Mouse (Mus musculus) kidney, adult 8-10 months (tissue): ENCODE measurements around the gene Lrrc74a.

Experiments
- DNase-seq, 2 experiments: peaks; one replicate each; pipeline ENCODE4 v3.0.0; 2022

The Lrrc74a gene

GRCm38 (mm10) chr12:86721453-86721852, 12.7 kb upstream of the Lrrc74a start:
- DNase-seq: no peak

GRCm38 (mm10) chr12:86724300-86724699, 9.9 kb upstream of the Lrrc74a start:
- DNase-seq: no peak

DNA sequence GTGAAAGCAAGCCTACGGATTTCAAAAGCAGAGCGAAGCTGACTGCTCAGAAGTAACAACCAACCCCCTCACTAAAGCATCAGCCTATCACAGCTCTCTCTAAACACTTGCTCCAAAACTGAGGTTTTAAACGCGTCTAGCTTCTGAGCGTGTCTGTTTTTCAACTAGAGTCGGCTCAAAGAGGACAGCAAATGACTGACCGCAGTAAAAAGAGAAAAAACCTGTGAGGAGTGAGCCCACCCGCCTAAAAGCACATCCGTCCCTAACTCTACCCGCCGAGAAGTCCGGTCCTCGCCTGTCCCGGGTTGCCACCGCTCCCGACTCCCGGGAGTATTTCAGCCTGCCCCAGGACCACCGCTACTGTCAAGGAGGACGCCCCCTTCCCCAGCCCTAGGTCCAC, 8.5 kb upstream of the Lrrc74a start:
- no peak for DNase-seq

GRCm38 (mm10) chr12:86726120-86726640, 8.0 kb upstream of the Lrrc74a start, which contains the start of gene Angel1:
Angel1 (minus strand) TSS chr12:86726460.
- peak; percentile 97 to 98 for DNase-seq

DNA sequence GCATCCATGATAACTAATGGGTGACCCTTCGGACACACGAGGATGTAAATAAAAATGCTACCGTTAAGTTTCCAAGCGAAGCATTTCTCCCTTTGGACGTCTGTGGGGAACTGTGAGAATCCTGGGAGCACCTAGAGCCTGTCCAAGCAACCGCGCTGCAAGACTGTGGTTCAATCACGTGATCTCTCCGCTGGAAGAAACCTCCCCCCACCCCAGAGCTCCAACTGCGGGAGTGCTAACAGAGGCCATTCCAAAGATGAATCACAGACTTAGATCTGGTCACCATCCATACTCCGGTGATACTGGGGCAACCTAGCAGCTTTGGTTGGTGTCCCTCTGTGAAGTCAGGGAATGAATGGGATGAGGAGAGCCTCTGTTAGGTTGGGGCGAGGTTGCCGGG, 26.9 kb downstream of the Lrrc74a start:
- no peak for DNase-seq

DNA sequence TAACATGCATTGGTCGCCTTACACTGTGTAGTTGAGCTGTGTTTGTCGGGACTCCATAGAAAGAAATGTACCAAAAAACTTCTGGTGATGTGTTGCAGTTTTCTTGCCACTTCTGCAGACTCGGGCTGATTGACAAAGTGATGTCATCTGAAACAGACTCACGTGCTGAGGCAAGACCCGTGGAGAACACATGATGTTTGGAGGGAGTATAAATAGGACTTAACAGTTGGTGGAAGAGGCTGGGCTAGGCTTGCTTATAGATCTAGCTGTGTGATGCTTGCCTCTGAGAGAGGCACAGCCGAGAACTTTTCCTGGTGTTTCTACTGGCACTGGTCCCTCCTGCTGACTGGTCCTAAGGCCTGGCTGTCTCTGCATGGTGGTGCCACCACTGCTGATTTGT, 29.9 kb downstream of the Lrrc74a start:
- no peak for DNase-seq

DNA sequence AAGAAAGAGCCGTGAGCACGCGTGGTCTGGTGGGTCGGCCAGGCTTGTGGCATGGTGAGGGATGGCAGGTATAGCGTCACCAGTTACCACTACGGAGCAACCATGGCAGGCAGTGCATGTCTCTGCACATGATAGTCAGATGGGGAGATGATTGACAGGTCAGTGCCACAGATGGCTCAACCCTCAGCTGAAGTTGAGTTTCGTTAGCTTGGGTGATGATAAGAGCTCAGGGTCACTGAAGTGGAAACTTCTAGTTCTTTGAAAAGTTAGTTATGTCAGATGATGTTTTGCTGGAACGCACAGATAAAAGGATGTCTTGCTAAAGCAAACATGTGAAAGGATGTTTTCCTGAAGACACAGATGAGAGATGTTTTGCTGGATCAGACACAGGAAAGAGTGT, 32.3 kb downstream of the Lrrc74a start:
- no peak for DNase-seq

GRCm38 (mm10) chr12:86767868-86768631, 33.9 kb downstream of the Lrrc74a start:
- peak in 1 of 2 experiments; percentile 68 for DNase-seq

- peak; percentile 67 to 88 for DNase-seq
Measured at GRCm38 (mm10) chr12:86768986-86769580, 34.9 kb downstream of the Lrrc74a start.

GRCm38 (mm10) chr12:86769819-86770218, 35.6 kb downstream of the Lrrc74a start:
- no peak for DNase-seq

DNA sequence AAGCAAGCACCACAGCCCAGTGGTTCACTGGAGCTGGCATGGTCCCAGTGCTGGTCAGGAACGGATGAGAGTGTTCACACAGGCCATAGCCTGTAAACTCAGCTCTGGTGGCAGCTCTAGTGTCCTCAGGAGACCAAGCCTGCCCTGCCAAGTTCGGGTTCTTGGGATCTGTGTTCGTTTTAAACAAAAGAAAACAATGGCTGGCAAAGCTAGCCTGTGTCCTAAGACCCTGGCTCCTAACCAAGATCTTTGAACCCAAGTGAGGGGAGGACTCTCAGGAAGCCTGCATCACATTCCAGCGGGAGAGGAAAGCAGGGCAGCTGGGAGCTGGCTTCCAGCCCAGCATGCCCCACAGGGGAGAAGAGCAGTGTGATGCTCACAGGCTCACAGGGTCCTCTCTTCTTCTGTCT, 36.1 kb downstream of the Lrrc74a start:
- DNase-seq: peak; percentile 75 to 90

GRCm38 (mm10) chr12:86770927-86771326, 36.8 kb downstream of the Lrrc74a start:
- no peak for DNase-seq

DNA sequence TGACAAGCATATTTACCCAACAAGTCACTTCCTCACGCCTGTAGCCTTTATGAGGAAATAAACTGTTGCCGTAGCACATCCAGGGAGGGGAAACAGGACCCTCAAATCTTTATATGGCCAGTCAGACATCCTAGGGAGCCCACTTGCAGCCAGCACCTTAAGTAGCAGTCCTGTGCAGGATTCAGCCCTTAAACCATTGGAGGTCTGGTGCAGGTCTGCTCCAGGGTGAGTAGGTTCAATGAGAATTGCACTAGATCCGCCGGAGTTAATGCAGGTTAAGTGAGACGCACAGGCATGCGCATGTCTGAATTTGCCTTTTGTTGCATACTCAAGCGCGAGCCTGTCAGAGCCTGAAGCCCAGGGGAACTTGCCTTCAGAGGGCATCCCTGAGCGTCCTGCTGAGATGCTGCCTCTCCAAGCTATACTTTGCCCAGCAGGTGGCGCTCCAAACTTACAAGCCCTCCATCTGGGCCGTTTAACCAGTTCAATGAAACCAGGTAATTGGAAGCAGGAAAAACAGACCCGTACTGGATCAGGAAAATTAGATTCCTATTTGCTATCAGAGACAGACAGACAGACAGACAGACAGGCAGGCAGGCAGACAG, 37.8 kb downstream of the Lrrc74a start:
- peak; percentile 89 to 95 for DNase-seq

DNA sequence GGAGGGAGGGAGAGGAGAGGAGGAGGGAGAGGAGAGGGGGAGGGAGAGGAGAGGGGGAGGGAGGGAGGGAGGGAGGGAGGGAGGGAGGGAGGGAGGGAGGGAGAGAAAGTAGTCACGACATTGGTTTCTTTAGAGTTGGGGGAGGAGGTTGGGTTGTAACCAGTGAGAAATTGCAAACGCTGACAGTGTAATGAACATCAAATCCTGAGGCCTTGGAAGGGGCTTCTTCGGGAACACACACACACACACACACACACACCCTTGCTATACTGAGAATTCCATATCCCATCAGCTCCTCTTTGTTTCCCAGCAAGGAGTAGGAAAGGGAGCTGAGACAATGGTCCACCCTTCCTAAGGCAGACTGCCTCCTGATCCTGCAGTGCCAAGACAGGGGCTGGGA, 38.4 kb downstream of the Lrrc74a start:
- no peak for DNase-seq

GRCm38 (mm10) chr12:86775561-86776280, 41.6 kb downstream of the Lrrc74a start:
- DNase-seq: peak in 1 of 2 experiments; percentile 19

DNA sequence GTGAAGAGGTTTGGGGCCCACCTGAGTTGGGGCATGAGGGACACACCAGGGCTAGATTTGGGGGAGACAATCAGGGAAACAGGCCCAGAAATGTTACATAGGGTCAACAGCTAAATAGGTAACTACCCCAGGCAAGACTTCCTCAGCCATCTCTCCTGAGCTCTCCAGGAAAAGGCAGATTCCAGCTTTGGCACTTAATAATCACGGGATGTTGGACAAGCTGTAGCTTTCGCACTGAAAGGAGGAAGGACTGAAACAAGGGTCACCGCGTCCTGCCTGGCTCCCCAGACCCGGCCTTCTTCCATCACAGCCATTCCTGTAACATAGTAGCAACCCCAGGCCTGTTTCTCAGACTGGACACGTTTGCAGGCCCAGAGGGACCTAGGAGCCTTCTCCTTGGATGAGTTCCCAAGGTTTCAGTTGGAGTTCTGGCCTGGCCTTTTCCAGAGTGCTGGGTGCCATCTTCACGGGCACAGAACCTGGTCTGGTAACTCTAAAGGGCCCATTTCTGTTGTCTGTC, 42.2 kb downstream of the Lrrc74a start:
- no peak for DNase-seq

GRCm38 (mm10) chr12:86778531-86778930, 44.4 kb downstream of the Lrrc74a start:
- DNase-seq: no peak

DNA sequence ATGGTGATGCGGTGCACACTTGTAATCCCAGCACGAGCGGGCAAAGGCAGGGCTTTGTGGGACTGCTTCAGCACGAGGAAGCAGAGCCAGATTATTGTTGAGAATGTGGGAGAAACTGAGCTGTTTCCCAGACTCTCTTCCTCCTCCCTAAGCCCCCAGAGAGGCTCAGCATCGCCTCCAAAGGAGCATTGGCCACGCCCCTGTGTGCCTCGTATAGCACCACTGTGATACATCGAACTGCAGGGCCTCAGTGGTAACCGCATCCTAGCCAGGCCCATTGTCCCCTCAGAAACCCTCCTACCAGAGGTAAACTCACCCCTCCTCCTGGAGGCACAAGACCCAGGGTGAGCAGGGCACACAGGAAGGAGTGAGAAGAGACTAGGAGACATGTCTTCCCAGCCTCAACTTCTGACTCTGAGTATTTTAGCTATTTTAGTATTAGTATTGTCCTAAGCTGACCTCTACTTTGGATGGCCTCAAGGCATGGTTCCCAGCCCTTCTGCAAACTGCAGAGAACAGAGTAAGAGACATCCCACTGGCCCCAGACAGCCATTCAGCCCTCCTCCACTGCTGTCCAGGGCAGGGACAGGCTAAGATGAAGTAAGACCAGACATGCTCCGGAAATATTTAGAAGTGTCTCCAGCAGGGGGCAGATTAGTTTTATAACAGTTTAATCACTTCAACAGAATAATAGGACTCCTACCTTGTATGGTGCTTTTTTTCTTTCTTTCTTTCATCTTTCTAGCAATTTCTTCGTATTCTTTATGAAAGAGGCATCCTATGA, 45.2 kb downstream of the Lrrc74a start:
- peak; percentile 31 to 60 for DNase-seq

- DNase-seq: peak in 1 of 2 experiments; percentile 17
Measured at GRCm38 (mm10) chr12:86781654-86782202, 47.6 kb downstream of the Lrrc74a start.

DNA sequence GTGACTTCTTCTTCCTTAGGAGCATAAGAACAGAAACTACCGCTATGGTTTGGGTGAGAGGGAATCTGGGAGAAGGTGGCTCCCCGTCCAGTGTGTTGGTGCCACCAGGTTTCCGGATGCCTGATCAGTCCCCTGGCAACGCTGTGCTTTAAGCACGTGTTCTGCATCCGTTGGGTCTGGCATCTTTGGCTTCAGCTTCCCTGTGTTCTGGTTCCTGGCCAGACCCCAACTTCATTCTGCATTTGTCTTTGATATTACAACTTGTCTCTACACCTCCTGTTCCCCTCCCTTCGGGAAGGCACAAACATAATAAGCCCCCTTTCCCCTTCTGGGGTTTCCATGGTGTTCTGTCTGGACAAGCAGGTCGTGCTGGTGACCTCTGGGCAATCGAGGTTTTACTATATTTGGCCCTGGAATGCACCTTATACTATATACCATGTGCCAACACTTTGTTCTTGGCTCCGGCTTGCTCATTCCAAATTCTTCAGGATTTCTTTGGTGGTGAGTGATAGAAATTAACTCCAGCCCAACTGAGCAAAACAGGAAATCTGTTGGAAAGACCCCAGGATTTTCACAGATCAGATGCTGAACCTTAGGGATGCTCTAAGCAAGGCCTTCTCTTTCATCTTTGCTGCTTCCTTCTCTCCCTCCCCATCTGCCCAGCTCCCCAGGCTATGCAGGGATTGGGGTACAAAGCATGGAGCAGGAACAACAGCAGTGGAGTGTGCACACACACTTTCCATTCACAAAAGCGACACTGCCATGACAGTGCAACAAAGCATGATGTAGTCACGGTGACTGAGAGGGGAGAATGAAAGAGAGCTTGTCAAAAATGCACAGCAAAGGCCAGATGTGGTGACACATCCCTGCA, 52.2 kb downstream of the Lrrc74a start:
- DNase-seq: no peak
